Mouse (Mus musculus) thymus, adult 2 months (tissue): ENCODE measurements around the gene Zfp62.

Source experiments
- CTCF ChIP-seq: fragments of 200-500 bp; IDR thresholded peaks from 2 replicates; pipeline ENCODE4 v1.5.1; 2012; ENCODE audit warnings: mild to moderate bottlenecking, control low read depth, low read length, moderate library complexity, borderline replicate concordance; ENCODE audit not compliant: control insufficient read depth, poor library complexity, insufficient read depth; ENCODE audit errors: extremely low read depth
- POLR2A ChIP-seq: fragments of 200-500 bp; IDR thresholded peaks from 2 replicates; pipeline ENCODE4 v1.6.1; 2012; ENCODE audit warnings: mild to moderate bottlenecking, low read length, control low read depth, moderate library complexity; ENCODE audit not compliant: control insufficient read depth, poor library complexity, insufficient read depth; ENCODE audit errors: extremely low read depth

GRCm38 (mm10) chr11:49265101-49265500 lies 62.0 kb downstream of the Zfp62 start:
- no peak for TF ChIP-seq CTCF
- TF ChIP-seq POLR2A: no peak
